Mouse (Mus musculus) limb, embryonic 11.5 days (tissue): Measurements from ENCODE around the gene Dtx2. TPM values are rescaled to one million over a fixed set of nuclear protein-coding genes. Genes with fewer than 3 reads are reported as not detected.
A peak's percentile ranks its signal among the peaks of the same experiment; 100 is the strongest.

Experiments used
- ATAC-seq: fragments of 200-750 bp; cut with Nextera tagmentation; 2 replicates; pipeline ENCODE4 v1.8.0; 2017; ENCODE audit warnings: low read depth; ENCODE audit not compliant: insufficient number of reproducible peaks, low FRiP score, low TSS enrichment
- DNase-seq: peaks from one replicate; pipeline ENCODE4 v3.0.0-alpha.2; 2015; ENCODE audit warnings: low spot score
- H3K27ac ChIP-seq: fragments of 300-500 bp; sonication (generic); replicated peaks from 2 replicates; pipeline ENCODE4 v1.5.1; 2014; ENCODE audit warnings: low read depth, mild to moderate bottlenecking, low read length
- H3K27me3 ChIP-seq: fragments of 300-500 bp; sonication (generic); 2 replicates; pipeline ENCODE4 v1.6.1; 2014; ENCODE audit warnings: mild to moderate bottlenecking, low read length, mixed read lengths; ENCODE audit not compliant: control insufficient read depth, insufficient read depth
- H3K36me3 ChIP-seq: fragments of 300-500 bp; sonication (generic); 2 replicates; pipeline ENCODE4 v1.6.1; 2014; ENCODE audit warnings: mild to moderate bottlenecking, low read length, moderate library complexity, mixed read lengths; ENCODE audit not compliant: control insufficient read depth, insufficient read depth
- H3K4me1 ChIP-seq: fragments of 300-500 bp; sonication (generic); 2 replicates; pipeline ENCODE4 v1.6.1; 2014; ENCODE audit warnings: low read length, mixed read lengths; ENCODE audit not compliant: control insufficient read depth, insufficient read depth
- H3K4me2 ChIP-seq: fragments of 300-500 bp; sonication (generic); 2 replicates; pipeline ENCODE4 v1.6.1; 2014; ENCODE audit warnings: low read depth, mild to moderate bottlenecking, moderate library complexity; ENCODE audit not compliant: severe bottlenecking
- H3K4me3 ChIP-seq: fragments of 300-500 bp; sonication (generic); 2 replicates; pipeline ENCODE4 v1.5.1; 2014; ENCODE audit warnings: low read depth, low read length
- H3K9ac ChIP-seq: fragments of 300-500 bp; sonication (generic); 2 replicates; pipeline ENCODE4 v1.6.1; 2014; ENCODE audit warnings: mild to moderate bottlenecking, low read length
- H3K9me3 ChIP-seq: fragments of 300-500 bp; sonication (generic); 2 replicates; pipeline ENCODE4 v1.6.1; 2016; ENCODE audit warnings: low read length; ENCODE audit not compliant: control insufficient read depth
- WGBS: fragments of 180-500 bp; shearing (Covaris S2); extraction: QIAGEN DNeasy Blood & Tissue Kit; methylation state at CpG from one replicate; pipeline ENCODE4 v1.1.7; 2014; 5-methylcytosine and 5-hydroxymethylcytosine counted together
- polyA plus RNA-seq: library from polyadenylated mRNA; unstranded; fragments of >200 nt; fragmentation: Nextera tagmentation; extraction: Ambion mirVana; gene quantifications from 2 replicates; pipeline ENCODE4 v1.2.1, GENCODE M21; 2014

Gene Dtx2
- polyA plus RNA-seq = 32.3 and 33.8 TPM in 2 replicates

DNA sequence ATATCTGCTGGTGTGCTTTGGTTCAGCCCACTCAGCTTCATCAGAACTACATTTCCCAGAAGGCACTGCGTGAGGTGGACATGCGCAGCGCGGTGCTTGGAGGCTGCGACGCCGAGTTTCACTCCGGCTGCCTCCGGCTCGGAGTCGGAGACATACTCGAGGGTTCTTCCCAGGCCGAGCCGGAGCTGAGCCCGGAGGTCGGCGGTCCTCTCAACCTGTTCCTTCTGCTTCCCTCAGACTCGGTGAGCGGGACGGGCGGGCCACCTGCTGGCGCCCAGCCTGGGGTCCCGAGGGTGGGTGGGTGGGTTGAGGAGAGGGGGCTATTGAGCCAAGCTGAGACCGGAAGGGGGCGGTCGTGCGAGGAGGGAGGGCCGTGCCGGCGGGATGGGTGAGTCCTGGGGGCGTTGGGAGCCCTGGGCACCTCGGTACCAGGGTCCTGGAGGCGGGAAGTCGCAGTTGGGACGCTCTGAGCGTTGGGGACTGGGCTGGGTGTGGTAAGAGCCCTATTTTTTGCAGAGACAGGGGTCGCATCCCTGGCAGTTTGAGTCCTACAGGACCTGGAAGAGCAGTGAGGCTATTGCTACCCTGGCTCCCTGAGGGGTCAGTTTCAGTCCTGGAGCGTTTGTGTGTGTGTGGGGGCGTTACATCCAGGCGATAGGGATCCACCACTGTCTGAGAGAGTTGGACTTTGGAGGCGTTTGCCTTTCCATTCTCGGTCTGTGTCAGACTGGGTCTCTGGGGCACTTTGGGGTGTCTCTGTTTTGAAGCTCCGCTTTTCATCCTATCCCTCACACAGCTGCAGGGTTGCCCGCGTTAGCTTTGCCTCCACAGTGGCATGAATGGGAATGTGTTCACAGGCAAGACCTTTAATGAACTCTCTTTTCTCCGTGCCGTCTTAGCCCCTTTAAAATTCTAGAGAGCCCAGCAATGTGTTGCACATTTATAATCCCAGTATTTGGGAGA, at the start of gene Dtx2:
TSS of gene Dtx2 (plus strand) at position 76 of the 963 bp plus-strand sequence.
- WGBS = 1% methylated on average over 47 of the region's 47 CpGs
- ATAC-seq (peak; percentile 87), DNase-seq (peak; percentile 91)
- H3K27me3 ChIP-seq = no peaks in the 10 kb centered on the region
- H3K27ac ChIP-seq = peak within 1 kb of the TSS; percentile 76; the same call in 1 of the 2 replicates
- peaks cover 6% of the 10 kb centered on the region; the same call in 1 of the 2 replicates for H3K4me1 ChIP-seq
- H3K4me3 ChIP-seq = peak within 1 kb of the TSS; percentile 87
- H3K9me3 ChIP-seq = no peaks in the 10 kb centered on the region
- peaks cover 8% of the 10 kb centered on the region for H3K36me3 ChIP-seq
- H3K9ac ChIP-seq = peak within 1 kb of the TSS; percentile 83
- peak within 1 kb of the TSS; percentile 83 for H3K4me2 ChIP-seq

DNA sequence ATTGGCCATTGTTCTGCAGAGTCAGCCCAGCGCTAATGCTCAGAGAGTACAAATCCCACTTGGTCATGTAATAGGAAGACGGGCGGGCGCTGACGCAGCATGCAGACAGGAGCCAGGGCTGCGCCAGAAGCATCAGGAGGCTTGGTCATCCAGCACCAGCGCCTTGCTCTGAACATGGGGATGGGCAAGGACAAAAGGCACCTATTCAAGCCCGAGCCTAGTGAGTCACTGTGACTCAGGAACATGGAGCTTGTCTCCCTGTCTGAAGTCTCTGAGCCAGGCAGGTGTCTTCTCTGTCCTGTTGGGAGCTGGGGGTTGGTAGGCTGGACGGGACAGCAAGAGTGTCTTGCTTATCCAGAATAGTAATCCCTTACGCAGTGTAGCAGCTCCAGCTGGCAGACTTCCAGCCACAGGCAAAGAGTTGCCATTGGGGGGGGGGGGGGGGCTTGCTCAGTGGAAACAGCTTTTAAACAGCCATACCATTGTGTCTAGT, 48.6 kb upstream of the Dtx2 start:
- Histone ChIP-seq H3K9me3 (no peaks in the 10 kb centered on the region), H3K27me3 (no peaks in the 10 kb centered on the region), H3K9ac (no peak overlapping the region), H3K36me3 (no peaks in the 10 kb centered on the region), H3K4me3 (no peak overlapping the region), H3K27ac (no peak overlapping the region), H3K4me1 (no peaks in the 10 kb centered on the region), H3K4me2 (no peak overlapping the region)
- WGBS = 69% methylated on average over 10 of the region's 10 CpGs
- DNase-seq (no peak), ATAC-seq (no peak)

DNA sequence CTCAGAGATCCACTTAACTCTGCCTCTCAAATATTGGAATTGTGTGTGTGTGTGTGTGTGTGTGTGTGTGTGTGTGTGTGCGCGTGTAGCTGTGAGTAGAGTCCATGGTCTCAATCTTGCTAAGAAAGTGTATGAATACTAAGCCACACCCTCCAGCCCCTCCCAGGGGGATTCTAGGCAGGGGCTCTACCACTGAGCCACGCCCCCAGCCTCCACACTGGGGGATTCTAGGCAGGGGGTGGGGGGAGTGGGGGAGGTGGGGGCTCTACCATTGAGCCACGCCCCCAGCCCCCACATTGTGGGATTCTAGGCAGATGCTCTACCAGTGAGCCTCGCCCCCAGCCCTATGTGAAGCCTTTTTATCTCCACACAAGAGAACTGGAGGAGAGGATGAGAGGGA, 48.0 kb upstream of the Dtx2 start:
- H3K9me3 ChIP-seq = no peaks in the 10 kb centered on the region
- no peak for DNase-seq
- no peak overlapping the region for H3K27ac ChIP-seq
- H3K4me2 ChIP-seq = no peak overlapping the region
- no peaks in the 10 kb centered on the region for H3K27me3 ChIP-seq
- no peak for ATAC-seq
- no peaks in the 10 kb centered on the region for H3K36me3 ChIP-seq
- no peak overlapping the region for H3K4me3 ChIP-seq
- H3K4me1 ChIP-seq = no peaks in the 10 kb centered on the region
- 76% methylated on average over 5 of the region's 5 CpGs for WGBS
- no peak overlapping the region for H3K9ac ChIP-seq

DNA sequence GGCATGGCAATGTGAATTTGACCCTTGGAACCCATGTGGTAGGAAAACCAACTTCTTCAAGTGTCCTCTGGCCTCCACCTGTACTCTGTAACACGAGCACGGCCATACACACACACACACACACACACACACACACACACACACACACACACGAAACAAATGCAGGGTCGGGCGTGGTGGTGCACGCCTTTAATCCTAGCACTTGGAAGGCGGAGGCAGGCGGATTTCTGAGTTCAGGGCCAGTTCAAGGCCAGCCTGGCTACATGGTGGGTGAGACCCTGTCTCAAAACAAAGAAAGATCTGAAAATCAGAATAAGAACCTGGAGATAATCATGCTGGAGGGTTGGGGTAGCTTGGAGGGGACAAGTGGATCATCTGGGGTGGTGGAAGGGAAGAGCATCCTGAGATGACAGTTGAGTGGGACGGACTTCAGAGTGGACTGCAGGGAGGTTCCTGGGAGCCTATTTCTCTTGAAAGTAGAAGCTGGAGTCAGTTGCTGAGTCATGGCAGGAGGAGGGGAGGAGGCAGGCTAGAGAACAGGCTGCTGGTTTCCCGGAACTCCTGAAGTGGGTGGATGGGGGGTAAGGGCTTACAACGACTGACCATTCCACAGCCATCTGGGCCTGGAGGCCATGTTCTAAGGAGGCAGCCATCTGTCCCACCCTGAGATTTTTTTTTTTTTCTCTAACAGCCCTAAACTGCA, 43.7 kb upstream of the Dtx2 start:
- Histone ChIP-seq H3K27me3 (no peaks in the 10 kb centered on the region), H3K9me3 (no peaks in the 10 kb centered on the region), H3K4me2 (no peak overlapping the region), H3K27ac (no peak overlapping the region), H3K4me3 (no peak overlapping the region), H3K36me3 (no peaks in the 10 kb centered on the region), H3K9ac (no peak overlapping the region), H3K4me1 (no peaks in the 10 kb centered on the region)
- ATAC-seq (no peak), DNase-seq (no peak)
- 80% methylated on average over 11 of the region's 11 CpGs for WGBS

DNA sequence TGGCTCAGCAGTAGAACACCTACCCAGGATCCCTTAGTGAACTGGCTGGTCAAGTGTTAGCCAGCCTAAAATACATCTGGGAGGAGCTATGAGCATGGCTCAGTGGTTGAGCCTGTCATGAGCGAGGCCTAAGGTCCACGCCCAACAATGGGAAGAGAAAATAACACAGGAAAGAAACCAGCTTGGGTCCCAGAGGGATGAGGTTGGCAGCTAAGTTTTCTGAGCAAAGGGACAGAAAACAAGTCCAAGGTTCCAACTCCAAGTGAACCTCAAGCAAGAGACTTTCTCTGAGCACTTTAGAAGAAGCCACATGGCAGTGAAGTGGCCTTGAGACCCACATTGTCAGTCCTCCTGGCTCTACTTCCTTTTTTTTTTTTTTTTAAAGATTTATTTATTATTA, 42.9 kb upstream of the Dtx2 start:
- WGBS = 90% methylated on average over 2 of the region's 2 CpGs
- no peak overlapping the region for H3K27ac ChIP-seq

DNA sequence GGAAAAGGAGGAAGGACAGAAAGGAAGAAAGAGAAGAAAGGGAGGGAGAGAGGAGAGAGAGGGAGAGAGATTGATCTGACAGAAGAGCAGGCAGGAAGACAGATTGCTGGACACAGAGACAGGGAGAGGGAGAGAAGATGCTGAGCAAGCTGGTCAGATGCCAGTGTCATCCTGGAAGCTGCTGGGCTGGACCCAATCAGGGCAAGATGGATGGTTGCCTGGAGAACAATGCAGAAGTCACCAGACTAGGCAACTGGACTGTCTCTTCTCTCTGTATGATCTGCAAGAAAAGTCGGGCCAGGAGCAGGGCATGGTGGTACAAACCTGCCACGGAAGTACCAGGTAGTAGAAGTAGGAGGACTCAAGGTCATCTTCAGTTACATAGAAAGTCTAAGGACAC, 41.8 kb upstream of the Dtx2 start:
- H3K27me3 ChIP-seq = no peaks in the 10 kb centered on the region
- no peak for DNase-seq
- no peaks in the 10 kb centered on the region for H3K36me3 ChIP-seq
- H3K4me1 ChIP-seq = no peaks in the 10 kb centered on the region
- ATAC-seq = no peak
- H3K4me2 ChIP-seq = no peak overlapping the region
- H3K27ac ChIP-seq = no peak overlapping the region
- H3K9me3 ChIP-seq = no peaks in the 10 kb centered on the region
- H3K9ac ChIP-seq = no peak overlapping the region
- WGBS = 87% methylated on average over 2 of the region's 2 CpGs
- no peak overlapping the region for H3K4me3 ChIP-seq

More for the DNA sequence above, 42.9 kb upstream of the Dtx2 start:
- H3K36me3 ChIP-seq = no peaks in the 10 kb centered on the region
- H3K4me2 ChIP-seq = no peak overlapping the region
- no peak overlapping the region for H3K4me3 ChIP-seq
- ATAC-seq = no peak
- no peak for DNase-seq
- H3K27me3 ChIP-seq = no peaks in the 10 kb centered on the region
- no peak overlapping the region for H3K9ac ChIP-seq
- H3K4me1 ChIP-seq = no peaks in the 10 kb centered on the region
- H3K9me3 ChIP-seq = no peaks in the 10 kb centered on the region

DNA sequence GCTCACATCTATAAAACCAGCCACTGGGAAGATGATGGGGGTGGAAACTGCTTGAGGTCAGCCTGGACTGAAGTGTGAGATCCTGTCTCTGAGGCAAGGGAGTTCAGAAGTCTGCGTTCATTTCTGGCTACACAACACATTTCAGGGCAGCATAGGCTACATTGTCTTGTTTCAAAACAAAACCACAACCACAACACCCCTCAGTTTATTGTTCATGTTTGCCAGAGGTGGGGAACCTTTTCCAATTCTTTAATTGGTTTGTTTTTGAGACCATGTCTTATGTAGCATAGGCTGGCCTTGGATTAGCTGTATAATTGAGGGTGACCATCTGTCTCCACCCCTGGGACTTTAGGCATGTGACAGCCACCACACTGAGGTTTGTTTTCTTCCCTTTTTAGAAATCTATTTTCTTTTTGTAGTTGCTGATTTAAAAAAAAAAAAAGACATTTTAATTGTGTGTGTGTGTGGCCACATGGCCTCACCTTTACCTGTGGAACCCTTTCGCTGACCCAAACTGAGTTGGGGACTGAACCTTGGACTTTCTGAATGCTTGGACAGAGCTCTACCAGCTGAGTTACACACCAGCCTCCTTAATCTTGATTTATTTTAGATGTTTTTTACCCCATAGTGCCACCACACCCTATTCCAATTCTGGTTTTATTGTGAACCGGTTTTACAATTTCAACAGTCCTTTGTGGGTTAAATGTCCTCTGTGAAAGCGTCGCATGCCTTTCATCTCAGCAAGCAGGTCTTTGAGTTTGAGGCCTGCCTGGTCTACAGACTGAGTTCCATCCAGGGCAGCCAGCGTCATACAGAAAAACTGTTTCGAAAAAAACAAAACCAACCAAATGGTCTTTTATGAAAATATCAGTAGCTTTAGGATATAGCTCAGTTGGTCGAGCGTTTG, 38.0 kb upstream of the Dtx2 start:
- H3K9ac ChIP-seq = no peak overlapping the region

More for the DNA sequence above, 38.0 kb upstream of the Dtx2 start:
- ATAC-seq (no peak), DNase-seq (no peak)
- Histone ChIP-seq H3K4me1 (peaks cover 4% of the 10 kb centered on the region; the same call in 1 of the 2 replicates), H3K9me3 (no peaks in the 10 kb centered on the region), H3K4me2 (peak overlapping the region; percentile 20; the same call in 1 of the 2 replicates), H3K27ac (peak overlapping the region; percentile 44), H3K27me3 (no peaks in the 10 kb centered on the region), H3K36me3 (no peaks in the 10 kb centered on the region), H3K4me3 (no peak overlapping the region)
- WGBS = 85% methylated on average over 9 of the region's 9 CpGs
